Mouse (Mus musculus): ENCODE data around the gene Gm20696. TPM values are rescaled to one million over a fixed set of nuclear protein-coding genes. Genes with fewer than 3 reads are reported as not detected.

Gm20696 gene
- total RNA-seq, 1 experiment, result 0.58 TPM

DNA sequence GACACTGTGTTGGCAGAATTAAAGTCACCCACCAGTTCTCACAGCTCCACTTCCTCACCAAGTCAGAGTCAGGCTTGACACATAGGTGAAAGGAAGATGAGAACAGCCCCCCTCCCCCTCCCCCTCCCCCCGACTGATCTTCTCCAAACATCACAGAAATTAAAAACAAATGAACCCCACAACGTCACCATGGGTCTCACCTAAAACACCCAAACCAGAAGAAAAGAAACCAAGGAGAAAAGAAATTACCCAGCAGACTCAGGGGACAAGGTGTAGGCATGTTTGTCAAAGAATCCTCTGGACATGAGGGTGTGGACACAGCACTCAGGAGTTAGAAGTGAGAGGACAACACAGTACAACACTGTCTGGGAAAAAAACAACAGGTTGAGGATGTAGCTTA lies 237.6 kb downstream of the Gm20696 start:
- Histone ChIP-seq H3K9ac (ENCODE audit: insufficient read depth, low read depth, low read length, poor library complexity, severe bottlenecking) (no peak overlapping the region), H3K27ac (ENCODE audit: insufficient read depth, low read depth, low read length, poor library complexity, severe bottlenecking) (no peak overlapping the region), H3K36me3 (ENCODE audit: control insufficient read depth, insufficient read depth, low read length, poor library complexity, severe bottlenecking) (no peaks in the 10 kb centered on the region), H3K4me3 (ENCODE audit: insufficient read depth in 1 of 2, low read depth in 1 of 2, low read length in 2 of 2, poor library complexity in 1 of 2, severe bottlenecking in 1 of 2) (no peak overlapping the region), H3K4me1 (ENCODE audit: control insufficient read depth in 2 of 2, insufficient read depth in 2 of 2, low read length in 2 of 2, poor library complexity in 1 of 2) (no peaks in the 10 kb centered on the region), H3K9me3 (ENCODE audit: control insufficient read depth, insufficient read depth, low read depth, low read length) (no peaks in the 10 kb centered on the region)
- no peak for DNase-seq (ENCODE audit: low read depth, low spot score)
- no peak for TF ChIP-seq ZC3H11A (IDR thresholded peaks at IDR 0.05; ENCODE audit: borderline replicate concordance, low read depth, low read length)
- TF ChIP-seq ZNF384 (IDR thresholded peaks at IDR 0.05; ENCODE audit: low read depth, low read length), result no peak
- TF ChIP-seq MAFK (IDR thresholded peaks at IDR 0.05; ENCODE audit: insufficient read depth, low read depth, low read length), result no peak
- no peak for TF ChIP-seq HCFC1 (IDR thresholded peaks at IDR 0.05; ENCODE audit: borderline replicate concordance, insufficient read depth, low read length)
- TF ChIP-seq CHD2 (IDR thresholded peaks at IDR 0.05; ENCODE audit: low read depth, low read length), result no peak
- in situ Hi-C loops (cut with MboI; ENCODE audit: low sequenced_read_pairs in 2 of 2, unreplicated experiment in 2 of 2), result no loop called here

DNA sequence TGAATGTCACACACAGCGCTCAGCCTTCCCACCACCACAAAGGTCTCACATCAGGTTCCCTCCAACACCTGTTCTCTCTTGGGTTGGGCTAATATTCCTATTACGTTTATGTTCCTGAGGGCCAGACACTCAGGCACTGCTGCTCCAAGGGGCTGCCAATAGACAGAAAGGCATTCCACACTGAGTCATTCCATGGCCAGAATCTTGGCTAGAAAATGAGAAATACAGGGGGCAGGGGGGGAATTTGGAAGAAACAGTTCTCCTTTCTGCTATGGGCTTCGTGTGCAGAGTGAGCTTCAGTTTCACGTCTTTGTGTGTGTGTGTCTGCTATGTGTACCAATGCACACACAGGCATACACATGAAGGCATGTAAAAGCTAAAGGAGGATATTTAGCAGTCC lies 239.3 kb downstream of the Gm20696 start:
- in situ Hi-C loops (cut with MboI; ENCODE audit: low sequenced_read_pairs in 2 of 2, unreplicated experiment in 2 of 2), result no loop called here
- H3K9ac ChIP-seq (ENCODE audit: insufficient read depth, low read depth, low read length, poor library complexity, severe bottlenecking), result no peak overlapping the region
- TF ChIP-seq HCFC1 (IDR thresholded peaks at IDR 0.05; ENCODE audit: borderline replicate concordance, insufficient read depth, low read length) (no peak), ZC3H11A (IDR thresholded peaks at IDR 0.05; ENCODE audit: borderline replicate concordance, low read depth, low read length) (no peak), MAFK (IDR thresholded peaks at IDR 0.05; ENCODE audit: insufficient read depth, low read depth, low read length) (no peak), CHD2 (IDR thresholded peaks at IDR 0.05; ENCODE audit: low read depth, low read length) (no peak), ZNF384 (IDR thresholded peaks at IDR 0.05; ENCODE audit: low read depth, low read length) (no peak)
- no peak overlapping the region for H3K27ac ChIP-seq (ENCODE audit: insufficient read depth, low read depth, low read length, poor library complexity, severe bottlenecking)
- DNase-seq (ENCODE audit: low read depth, low spot score), result no peak
- H3K4me3 ChIP-seq (ENCODE audit: insufficient read depth in 1 of 2, low read depth in 1 of 2, low read length in 2 of 2, poor library complexity in 1 of 2, severe bottlenecking in 1 of 2), result no peak overlapping the region
- no peaks in the 10 kb centered on the region for H3K36me3 ChIP-seq (ENCODE audit: control insufficient read depth, insufficient read depth, low read length, poor library complexity, severe bottlenecking)
- H3K9me3 ChIP-seq (ENCODE audit: control insufficient read depth, insufficient read depth, low read depth, low read length), result no peaks in the 10 kb centered on the region
- H3K4me1 ChIP-seq (ENCODE audit: control insufficient read depth in 2 of 2, insufficient read depth in 2 of 2, low read length in 2 of 2, poor library complexity in 1 of 2), result no peaks in the 10 kb centered on the region

DNA sequence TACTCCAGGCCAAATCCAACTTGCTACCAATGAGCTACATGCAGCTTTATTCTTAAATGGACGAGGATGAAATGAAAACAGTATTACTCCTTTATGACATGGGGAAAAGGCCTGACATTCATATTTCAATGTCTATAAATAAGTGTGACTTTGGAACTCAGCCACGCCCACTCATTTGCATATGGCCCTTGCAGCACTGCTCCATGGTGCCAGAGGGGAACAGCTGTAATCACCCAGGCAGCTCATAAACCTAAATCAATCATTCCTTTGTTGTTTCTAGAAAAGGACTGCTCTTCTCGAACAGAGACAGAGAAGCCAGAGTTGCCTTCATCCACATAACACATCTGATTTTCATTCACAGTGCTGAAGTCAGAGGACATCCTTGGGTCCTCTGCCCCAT lies 241.6 kb downstream of the Gm20696 start:
- Histone ChIP-seq H3K9ac (ENCODE audit: insufficient read depth, low read depth, low read length, poor library complexity, severe bottlenecking) (no peak overlapping the region), H3K36me3 (ENCODE audit: control insufficient read depth, insufficient read depth, low read length, poor library complexity, severe bottlenecking) (no peaks in the 10 kb centered on the region), H3K4me1 (ENCODE audit: control insufficient read depth in 2 of 2, insufficient read depth in 2 of 2, low read length in 2 of 2, poor library complexity in 1 of 2) (no peaks in the 10 kb centered on the region), H3K9me3 (ENCODE audit: control insufficient read depth, insufficient read depth, low read depth, low read length) (no peaks in the 10 kb centered on the region), H3K4me3 (ENCODE audit: insufficient read depth in 1 of 2, low read depth in 1 of 2, low read length in 2 of 2, poor library complexity in 1 of 2, severe bottlenecking in 1 of 2) (no peak overlapping the region), H3K27ac (ENCODE audit: insufficient read depth, low read depth, low read length, poor library complexity, severe bottlenecking) (no peak overlapping the region)
- DNase-seq (ENCODE audit: low read depth, low spot score), result no peak
- TF ChIP-seq HCFC1 (IDR thresholded peaks at IDR 0.05; ENCODE audit: borderline replicate concordance, insufficient read depth, low read length) (no peak), ZC3H11A (IDR thresholded peaks at IDR 0.05; ENCODE audit: borderline replicate concordance, low read depth, low read length) (no peak), MAFK (IDR thresholded peaks at IDR 0.05; ENCODE audit: insufficient read depth, low read depth, low read length) (no peak), ZNF384 (IDR thresholded peaks at IDR 0.05; ENCODE audit: low read depth, low read length) (no peak), CHD2 (IDR thresholded peaks at IDR 0.05; ENCODE audit: low read depth, low read length) (no peak)
- in situ Hi-C loops (cut with MboI; ENCODE audit: low sequenced_read_pairs in 2 of 2, unreplicated experiment in 2 of 2), result no loop called here

DNA sequence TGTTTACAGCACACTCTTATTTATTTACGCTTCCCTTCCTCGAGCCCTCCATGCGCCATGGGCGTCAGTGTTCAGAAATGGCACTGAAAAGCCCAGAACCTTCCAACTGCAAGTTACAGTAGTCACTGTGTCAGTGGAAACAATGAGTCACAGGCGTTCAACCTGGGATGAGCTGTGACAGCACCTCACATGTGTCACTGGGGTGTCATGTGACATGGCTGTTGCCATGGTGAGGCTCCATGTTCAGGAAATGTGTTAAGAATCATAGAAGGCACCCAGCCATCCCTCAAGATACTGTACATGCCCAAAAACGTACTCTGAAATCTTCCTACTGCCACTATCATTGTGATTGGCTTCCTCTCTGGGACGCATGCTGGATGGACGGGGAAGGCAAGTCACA lies 245.9 kb downstream of the Gm20696 start:
- no peak overlapping the region for H3K27ac ChIP-seq (ENCODE audit: insufficient read depth, low read depth, low read length, poor library complexity, severe bottlenecking)
- TF ChIP-seq ZNF384 (IDR thresholded peaks at IDR 0.05; ENCODE audit: low read depth, low read length), result no peak
- TF ChIP-seq MAFK (IDR thresholded peaks at IDR 0.05; ENCODE audit: insufficient read depth, low read depth, low read length), result no peak
- no peak for TF ChIP-seq ZC3H11A (IDR thresholded peaks at IDR 0.05; ENCODE audit: borderline replicate concordance, low read depth, low read length)
- no peak for TF ChIP-seq CHD2 (IDR thresholded peaks at IDR 0.05; ENCODE audit: low read depth, low read length)
- TF ChIP-seq HCFC1 (IDR thresholded peaks at IDR 0.05; ENCODE audit: borderline replicate concordance, insufficient read depth, low read length), result no peak
- in situ Hi-C loops (cut with MboI; ENCODE audit: low sequenced_read_pairs in 2 of 2, unreplicated experiment in 2 of 2), result no loop called here
- H3K4me1 ChIP-seq (ENCODE audit: control insufficient read depth in 2 of 2, insufficient read depth in 2 of 2, low read length in 2 of 2, poor library complexity in 1 of 2), result no peaks in the 10 kb centered on the region
- DNase-seq (ENCODE audit: low read depth, low spot score), result no peak
- H3K9ac ChIP-seq (ENCODE audit: insufficient read depth, low read depth, low read length, poor library complexity, severe bottlenecking), result no peak overlapping the region
- H3K9me3 ChIP-seq (ENCODE audit: control insufficient read depth, insufficient read depth, low read depth, low read length), result no peaks in the 10 kb centered on the region
- no peak overlapping the region for H3K4me3 ChIP-seq (ENCODE audit: insufficient read depth in 1 of 2, low read depth in 1 of 2, low read length in 2 of 2, poor library complexity in 1 of 2, severe bottlenecking in 1 of 2)
- no peaks in the 10 kb centered on the region for H3K36me3 ChIP-seq (ENCODE audit: control insufficient read depth, insufficient read depth, low read length, poor library complexity, severe bottlenecking)

DNA sequence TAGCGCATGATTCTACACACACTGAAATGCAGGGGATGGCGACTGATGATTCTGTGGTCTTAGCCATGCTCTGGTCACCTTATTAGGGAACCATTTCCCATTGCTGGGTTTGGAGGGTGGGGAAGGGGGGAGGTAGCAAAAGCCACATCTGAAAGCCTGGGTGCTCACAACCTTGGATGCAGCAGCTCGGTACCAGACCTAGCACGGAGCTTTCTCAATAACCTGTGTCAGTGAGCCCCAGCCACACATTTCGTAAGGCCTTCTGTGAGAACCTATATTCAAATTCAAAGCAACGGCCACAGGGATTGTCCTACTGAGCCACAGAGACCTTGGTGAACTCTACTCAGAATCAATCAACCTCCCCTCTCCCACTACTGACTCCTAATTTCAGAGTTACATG lies 254.0 kb downstream of the Gm20696 start:
- Histone ChIP-seq H3K9ac (ENCODE audit: insufficient read depth, low read depth, low read length, poor library complexity, severe bottlenecking) (no peak overlapping the region), H3K4me1 (ENCODE audit: control insufficient read depth in 2 of 2, insufficient read depth in 2 of 2, low read length in 2 of 2, poor library complexity in 1 of 2) (no peaks in the 10 kb centered on the region), H3K9me3 (ENCODE audit: control insufficient read depth, insufficient read depth, low read depth, low read length) (no peaks in the 10 kb centered on the region), H3K27ac (ENCODE audit: insufficient read depth, low read depth, low read length, poor library complexity, severe bottlenecking) (no peak overlapping the region), H3K36me3 (ENCODE audit: control insufficient read depth, insufficient read depth, low read length, poor library complexity, severe bottlenecking) (no peaks in the 10 kb centered on the region), H3K4me3 (ENCODE audit: insufficient read depth in 1 of 2, low read depth in 1 of 2, low read length in 2 of 2, poor library complexity in 1 of 2, severe bottlenecking in 1 of 2) (no peak overlapping the region)
- no peak for DNase-seq (ENCODE audit: low read depth, low spot score)
- TF ChIP-seq ZC3H11A (IDR thresholded peaks at IDR 0.05; ENCODE audit: borderline replicate concordance, low read depth, low read length) (no peak), ZNF384 (IDR thresholded peaks at IDR 0.05; ENCODE audit: low read depth, low read length) (no peak), CHD2 (IDR thresholded peaks at IDR 0.05; ENCODE audit: low read depth, low read length) (no peak), HCFC1 (IDR thresholded peaks at IDR 0.05; ENCODE audit: borderline replicate concordance, insufficient read depth, low read length) (no peak), MAFK (IDR thresholded peaks at IDR 0.05; ENCODE audit: insufficient read depth, low read depth, low read length) (no peak)
- in situ Hi-C loops (cut with MboI; ENCODE audit: low sequenced_read_pairs in 2 of 2, unreplicated experiment in 2 of 2), result no loop called here
